Mouse (Mus musculus): Measurements from ENCODE around the gene Kbtbd3. TPM values are rescaled to one million over a fixed set of nuclear protein-coding genes. Genes with fewer than 3 reads are reported as not detected.

Gene Kbtbd3
- polyA plus RNA-seq (2012; rRNA removed): 0.35 and 0.38 TPM in 2 replicates

DNA sequence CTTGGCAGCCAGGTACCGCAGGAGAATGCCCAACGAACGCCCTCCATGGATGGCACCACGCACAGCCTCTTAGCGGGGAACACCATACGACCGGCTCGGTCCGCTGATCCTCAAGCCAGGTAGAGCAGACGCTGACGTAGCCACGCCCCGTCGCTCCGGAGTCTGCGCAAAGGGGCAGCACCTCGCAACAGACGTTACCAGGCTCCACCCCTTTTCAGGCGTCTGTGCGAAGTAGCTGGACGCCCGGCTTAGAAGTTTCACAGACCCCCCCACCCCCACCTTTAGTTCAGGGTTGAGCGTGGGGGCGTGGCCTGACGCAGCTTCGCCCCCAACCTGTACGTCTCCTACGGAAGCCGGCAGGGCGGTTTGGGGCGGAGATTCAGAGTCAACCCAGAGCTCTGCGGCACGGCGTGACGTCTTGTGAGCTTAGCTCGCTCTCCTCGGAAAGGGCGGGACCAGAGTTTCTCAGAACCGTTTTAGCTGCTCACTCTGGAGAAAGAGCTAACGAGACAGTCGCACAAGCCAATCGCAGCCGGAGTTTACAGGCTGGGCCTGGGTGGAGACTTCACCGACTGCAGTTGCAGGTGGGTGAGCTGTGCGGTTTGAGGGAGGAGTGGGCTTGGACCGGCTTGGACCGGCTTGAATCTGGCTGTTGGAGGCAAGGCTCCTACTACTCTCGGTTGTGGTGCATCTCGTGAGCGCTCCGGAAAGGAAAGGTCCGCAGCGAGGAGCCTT is at the start of gene Kbtbd3, which contains the start of gene Aasdhppt:
Gene Kbtbd3, plus strand, starts transcription at position 483 of the 735 bp plus-strand sequence.
Gene Aasdhppt, minus strand, starts transcription at position 121 of the 735 bp plus-strand sequence.
- Histone ChIP-seq H3K4me1 (ENCODE audit: control insufficient read depth, insufficient read depth, low read length) (peaks cover 5% of the 10 kb centered on the region; the same call in 1 of the 2 replicates), H3K4me3 (replicated peaks; ENCODE audit: extremely low read depth, low read depth, low read length) (peak within 1 kb of the TSS; percentile 88)
- TF ChIP-seq POLR2A (IDR thresholded peaks at IDR 0.05; ENCODE audit: borderline replicate concordance, extremely low read depth, low read depth, low read length) (peak; percentile 88; the same call in 1 of the 2 replicates), CTCF (IDR thresholded peaks at IDR 0.05; ENCODE audit: insufficient read depth, low read length) (no peak)
- peak; percentile 98 for DNase-seq
- WGBS: under 1% methylated on average over 53 of the region's 53 CpGs

DNA sequence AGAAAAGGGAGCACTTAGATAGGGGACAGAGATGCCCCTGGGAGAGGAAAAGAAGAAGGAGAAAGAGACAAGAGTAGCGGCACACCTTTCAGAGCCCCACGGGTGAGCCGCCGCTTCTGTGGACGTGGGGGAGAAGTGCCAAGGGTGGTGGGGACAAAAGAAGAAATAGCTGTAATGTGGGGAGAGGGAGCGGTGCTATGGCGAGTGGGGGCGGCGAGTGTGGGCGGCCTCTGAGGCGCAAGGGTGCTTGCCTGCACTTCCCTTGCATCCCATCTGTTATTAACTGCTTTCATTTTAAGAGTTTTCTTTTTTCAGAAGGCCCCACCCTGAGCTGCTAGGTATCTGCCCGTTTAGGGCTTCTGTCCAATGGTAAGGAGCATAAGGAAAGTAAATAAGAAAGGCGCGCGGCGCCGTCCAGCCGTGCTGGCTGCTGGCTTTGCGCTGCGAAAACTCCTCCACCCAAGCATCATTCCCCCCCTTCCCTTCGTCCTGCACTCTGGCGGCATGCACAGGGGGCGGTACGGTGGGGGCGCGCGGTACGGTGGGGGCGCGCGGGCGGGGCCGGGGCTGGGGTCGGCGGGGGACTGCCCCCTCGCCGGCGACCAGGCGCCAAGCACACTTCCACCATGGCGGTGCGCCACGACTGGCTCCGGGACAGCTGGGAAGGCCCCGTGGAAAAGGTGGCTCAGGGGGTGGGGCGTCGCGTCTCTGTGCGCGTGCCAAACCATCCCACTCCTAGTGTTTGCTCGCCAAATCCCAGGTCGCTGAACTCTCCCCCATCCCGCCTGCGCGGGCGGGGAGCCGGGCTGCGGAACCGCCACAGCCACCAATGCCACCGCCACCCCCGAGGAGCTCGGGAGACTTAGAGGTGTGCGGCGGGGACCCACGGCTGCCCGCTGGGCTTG is 49.5 kb upstream of the Kbtbd3 start:
- TF ChIP-seq POLR2A (IDR thresholded peaks at IDR 0.05; ENCODE audit: borderline replicate concordance, extremely low read depth, low read depth, low read length) (no peak), CTCF (IDR thresholded peaks at IDR 0.05; ENCODE audit: insufficient read depth, low read length) (no peak)
- no peak overlapping the region for H3K4me3 ChIP-seq (replicated peaks; ENCODE audit: extremely low read depth, low read depth, low read length)
- H3K4me1 ChIP-seq (ENCODE audit: control insufficient read depth, insufficient read depth, low read length): no peaks in the 10 kb centered on the region
- WGBS: 45% methylated on average over 65 of the region's 65 CpGs
- no peak for DNase-seq

DNA sequence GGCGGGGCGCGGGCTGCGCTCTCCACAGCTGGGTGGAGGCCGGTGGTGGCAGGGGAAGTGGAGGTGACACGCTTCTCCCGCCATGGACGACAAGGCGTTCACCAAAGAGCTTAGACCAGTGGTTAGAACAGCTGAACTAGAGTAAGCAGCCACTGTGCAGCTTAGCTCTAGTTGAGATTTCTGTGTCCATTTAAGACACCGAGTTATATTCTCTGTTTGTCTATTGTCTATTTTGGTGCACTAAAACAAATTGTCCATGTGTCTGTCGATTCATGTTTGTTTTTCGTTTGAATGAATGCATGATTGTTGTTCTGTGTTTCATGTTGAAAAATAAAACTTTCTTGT is 48.9 kb upstream of the Kbtbd3 start:
- TF ChIP-seq CTCF (IDR thresholded peaks at IDR 0.05; ENCODE audit: insufficient read depth, low read length) (no peak), POLR2A (IDR thresholded peaks at IDR 0.05; ENCODE audit: borderline replicate concordance, extremely low read depth, low read depth, low read length) (no peak)
- Histone ChIP-seq H3K4me1 (ENCODE audit: control insufficient read depth, insufficient read depth, low read length) (no peaks in the 10 kb centered on the region), H3K4me3 (replicated peaks; ENCODE audit: extremely low read depth, low read depth, low read length) (no peak overlapping the region)
- 52% methylated on average over 12 of the region's 12 CpGs for WGBS
- no peak for DNase-seq

DNA sequence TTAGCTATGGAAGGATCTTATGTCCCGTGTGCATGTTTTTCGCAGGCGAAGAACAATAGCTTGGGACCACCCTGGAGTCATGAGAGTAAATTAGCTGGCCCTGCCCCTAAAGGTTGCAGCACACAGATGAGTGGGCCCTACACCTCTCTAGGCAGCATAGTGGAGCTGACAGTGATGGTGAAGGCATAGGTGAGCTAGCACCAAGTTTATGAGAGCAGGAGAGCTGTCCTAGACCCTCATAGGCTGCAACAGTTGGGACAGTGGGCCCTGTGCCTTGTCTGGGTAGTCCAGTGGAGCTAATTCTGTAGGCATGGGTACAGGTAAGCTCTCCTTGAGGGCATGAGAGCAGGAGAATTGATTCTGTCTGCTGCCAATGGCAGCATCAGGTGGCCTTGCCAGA is 42.8 kb upstream of the Kbtbd3 start:
- no peak overlapping the region for H3K4me3 ChIP-seq (replicated peaks; ENCODE audit: extremely low read depth, low read depth, low read length)
- no peaks in the 10 kb centered on the region for H3K4me1 ChIP-seq (ENCODE audit: control insufficient read depth, insufficient read depth, low read length)
- 94% methylated on average over 3 of the region's 3 CpGs for WGBS
- TF ChIP-seq CTCF (IDR thresholded peaks at IDR 0.05; ENCODE audit: insufficient read depth, low read length) (no peak), POLR2A (IDR thresholded peaks at IDR 0.05; ENCODE audit: borderline replicate concordance, extremely low read depth, low read depth, low read length) (no peak)
- no peak for DNase-seq

DNA sequence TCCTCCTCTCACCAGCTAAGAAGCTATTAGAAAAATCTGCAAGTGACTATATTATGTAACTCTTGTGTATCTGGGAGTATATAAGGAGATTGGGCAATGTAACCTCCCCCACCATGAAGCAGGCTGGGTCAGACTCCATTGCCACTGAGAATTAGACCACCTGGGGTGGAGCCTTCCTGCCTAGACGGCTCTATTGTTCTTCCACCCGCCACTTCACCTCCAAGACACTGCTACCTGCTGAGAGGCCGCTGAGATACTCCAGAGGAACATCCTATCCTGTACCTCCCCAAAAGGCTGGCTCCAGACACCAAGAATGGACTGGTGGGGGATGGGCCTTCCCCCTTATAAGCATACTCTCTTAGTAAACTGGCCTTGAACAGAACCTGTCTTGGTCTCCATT is 25.8 kb upstream of the Kbtbd3 start:
- DNase-seq: no peak
- H3K4me3 ChIP-seq (replicated peaks; ENCODE audit: extremely low read depth, low read depth, low read length): no peak overlapping the region
- TF ChIP-seq CTCF (IDR thresholded peaks at IDR 0.05; ENCODE audit: insufficient read depth, low read length) (no peak), POLR2A (IDR thresholded peaks at IDR 0.05; ENCODE audit: borderline replicate concordance, extremely low read depth, low read depth, low read length) (no peak)
- 37% methylated on average over 3 of the region's 3 CpGs for WGBS
- no peaks in the 10 kb centered on the region for H3K4me1 ChIP-seq (ENCODE audit: control insufficient read depth, insufficient read depth, low read length)

DNA sequence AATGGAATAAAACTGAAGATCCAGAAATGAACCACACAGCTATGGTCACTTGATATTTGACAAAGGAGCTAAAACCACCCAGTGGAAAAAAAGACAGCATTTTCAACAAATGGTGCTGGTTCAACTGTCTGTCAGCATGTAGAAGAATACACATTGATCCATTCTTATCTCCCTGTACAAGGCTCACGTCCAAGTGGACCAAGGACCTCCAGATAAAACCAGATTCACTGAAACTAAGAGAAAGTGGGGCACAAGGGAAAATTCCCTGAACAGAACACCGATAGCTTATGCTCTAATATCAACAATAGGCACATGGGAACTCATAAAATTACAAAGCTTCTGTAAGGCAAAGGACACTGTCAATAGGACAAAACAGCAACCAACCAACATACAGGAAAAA is 9.2 kb upstream of the Kbtbd3 start:
- 85% methylated on average over 2 of the region's 2 CpGs for WGBS
- TF ChIP-seq CTCF (IDR thresholded peaks at IDR 0.05; ENCODE audit: insufficient read depth, low read length) (no peak), POLR2A (IDR thresholded peaks at IDR 0.05; ENCODE audit: borderline replicate concordance, extremely low read depth, low read depth, low read length) (no peak)
- H3K4me1 ChIP-seq (ENCODE audit: control insufficient read depth, insufficient read depth, low read length): no peaks in the 10 kb centered on the region
- DNase-seq: no peak
- no peak overlapping the region for H3K4me3 ChIP-seq (replicated peaks; ENCODE audit: extremely low read depth, low read depth, low read length)

DNA sequence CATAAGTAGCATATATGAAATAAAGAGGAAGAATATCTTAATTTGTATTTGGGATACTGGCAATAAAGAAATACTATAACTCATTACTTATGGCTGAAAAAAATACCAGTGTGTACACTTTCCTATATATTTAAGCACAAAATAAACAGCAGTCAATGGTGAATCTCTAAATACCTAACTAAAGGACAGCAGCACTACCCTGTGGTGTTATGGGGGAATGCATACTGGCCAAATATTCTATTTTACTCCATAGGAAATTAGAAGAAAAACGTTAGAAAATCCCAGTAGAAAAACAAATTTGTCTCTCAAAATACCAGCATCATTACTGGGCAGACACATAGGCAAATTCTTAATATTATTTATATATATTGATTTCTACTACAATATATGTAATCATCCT is 4.8 kb upstream of the Kbtbd3 start:
- WGBS: 38% methylated on average over 1 of the region's 1 CpGs
- no peak overlapping the region for H3K4me3 ChIP-seq (replicated peaks; ENCODE audit: extremely low read depth, low read depth, low read length)
- peaks cover 3% of the 10 kb centered on the region; the same call in 1 of the 2 replicates for H3K4me1 ChIP-seq (ENCODE audit: control insufficient read depth, insufficient read depth, low read length)
- TF ChIP-seq CTCF (IDR thresholded peaks at IDR 0.05; ENCODE audit: insufficient read depth, low read length) (no peak), POLR2A (IDR thresholded peaks at IDR 0.05; ENCODE audit: borderline replicate concordance, extremely low read depth, low read depth, low read length) (no peak)
- no peak for DNase-seq

DNA sequence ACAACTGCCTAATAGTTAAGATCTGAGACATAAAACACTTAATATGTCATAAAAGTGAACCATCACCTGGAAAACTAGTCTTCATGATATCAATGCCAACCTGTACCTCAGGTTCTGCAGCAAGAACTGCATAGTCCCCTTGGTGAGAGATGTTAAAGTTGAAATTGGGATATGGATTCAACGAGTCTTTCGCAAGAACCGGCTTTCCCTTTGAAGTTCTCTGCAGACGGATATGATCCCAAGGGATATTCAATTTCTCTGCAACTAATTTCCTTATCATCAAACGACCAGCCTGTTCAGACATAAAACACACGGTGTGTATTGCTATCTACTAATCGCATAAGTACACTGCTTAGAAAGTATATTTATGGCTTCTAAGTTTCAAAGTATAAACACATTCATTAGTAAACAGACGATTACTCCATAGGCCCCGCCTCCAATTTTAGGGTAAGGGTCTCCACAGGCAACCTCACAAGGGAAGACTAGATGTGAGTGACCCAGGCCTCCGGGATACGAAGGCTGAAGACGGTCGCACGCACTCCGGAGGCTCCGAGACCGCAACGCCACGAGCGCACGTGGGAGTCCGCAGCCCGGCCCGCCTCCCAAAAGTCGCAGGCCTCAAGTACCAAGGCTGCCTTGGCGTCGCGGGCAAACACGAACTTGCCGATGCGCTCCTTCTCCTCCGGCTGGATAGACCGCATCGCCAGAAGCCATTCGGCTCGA is 844 bp upstream of the Kbtbd3 start:
- no peak for DNase-seq
- Histone ChIP-seq H3K4me1 (ENCODE audit: control insufficient read depth, insufficient read depth, low read length) (peaks cover 5% of the 10 kb centered on the region; the same call in 1 of the 2 replicates), H3K4me3 (replicated peaks; ENCODE audit: extremely low read depth, low read depth, low read length) (peak overlapping the region; percentile 88)
- under 1% methylated on average over 36 of the region's 36 CpGs for whole genome bisulfite sequencing
- TF ChIP-seq POLR2A (IDR thresholded peaks at IDR 0.05; ENCODE audit: borderline replicate concordance, extremely low read depth, low read depth, low read length): no peak
- TF ChIP-seq CTCF (IDR thresholded peaks at IDR 0.05; ENCODE audit: insufficient read depth, low read length): no peak

DNA sequence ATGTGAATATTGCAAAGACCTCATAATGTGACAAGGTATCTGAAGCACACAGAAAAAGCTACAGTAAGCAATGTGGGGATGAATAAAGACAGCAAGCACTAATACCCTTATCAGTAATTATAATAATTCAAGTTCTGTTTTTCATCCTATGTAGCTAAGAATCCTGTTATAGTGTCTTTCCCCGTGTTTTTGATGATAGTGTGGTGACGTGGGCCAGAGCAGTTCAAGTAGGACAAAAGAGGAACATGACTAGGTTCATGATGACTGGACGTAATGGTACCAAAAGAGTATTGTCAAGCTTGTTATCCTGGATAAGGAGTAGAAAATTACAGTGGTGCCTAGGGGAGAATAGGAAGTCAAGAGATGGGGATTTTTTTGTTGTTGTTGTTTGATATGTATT is 1.1 kb downstream of the Kbtbd3 start:
- TF ChIP-seq CTCF (IDR thresholded peaks at IDR 0.05; ENCODE audit: insufficient read depth, low read length) (no peak), POLR2A (IDR thresholded peaks at IDR 0.05; ENCODE audit: borderline replicate concordance, extremely low read depth, low read depth, low read length) (no peak)
- no peak for DNase-seq
- peaks cover 5% of the 10 kb centered on the region; the same call in 1 of the 2 replicates for H3K4me1 ChIP-seq (ENCODE audit: control insufficient read depth, insufficient read depth, low read length)
- WGBS: 55% methylated on average over 3 of the region's 3 CpGs
- H3K4me3 ChIP-seq (replicated peaks; ENCODE audit: extremely low read depth, low read depth, low read length): no peak overlapping the region
